Mouse (Mus musculus) embryonic facial prominence, embryonic 11.5 days (tissue): ENCODE data around the gene Tctn1. TPM values are rescaled to one million over a fixed set of nuclear protein-coding genes. Genes with fewer than 3 reads are reported as not detected.
A peak's percentile ranks its signal among the peaks of the same experiment; 100 is the strongest.

Source experiments
- ATAC-seq: fragments of 200-750 bp; cut with Nextera tagmentation; replicated peaks from 2 replicates; pipeline ENCODE4 v1.8.0; 2017; ENCODE audit warnings: low read depth; ENCODE audit not compliant: insufficient number of reproducible peaks, low FRiP score, low TSS enrichment
- DNase-seq: peaks from one replicate; pipeline ENCODE4 v3.0.0-alpha.2; 2015; ENCODE audit warnings: low spot score
- H3K27ac ChIP-seq: fragments of 300-500 bp; sonication (generic); replicated peaks from 2 replicates; pipeline ENCODE4 v1.5.1; 2014; ENCODE audit warnings: mild to moderate bottlenecking, low read depth, low read length, control low read depth
- H3K27me3 ChIP-seq: fragments of 300-500 bp; sonication (generic); 2 replicates; pipeline ENCODE4 v1.6.1; 2014; ENCODE audit warnings: mild to moderate bottlenecking, low read length, moderate library complexity, mixed read lengths; ENCODE audit not compliant: control insufficient read depth, insufficient read depth
- H3K36me3 ChIP-seq: fragments of 300-500 bp; sonication (generic); replicated peaks from 2 replicates; pipeline ENCODE4 v1.6.1; 2014; ENCODE audit warnings: low read depth, mild to moderate bottlenecking, low read length, moderate library complexity, mixed read lengths; ENCODE audit not compliant: control insufficient read depth, insufficient read depth
- H3K4me1 ChIP-seq: fragments of 300-500 bp; sonication (generic); 2 replicates; pipeline ENCODE4 v1.6.1; 2014; ENCODE audit warnings: low read length, mixed read lengths; ENCODE audit not compliant: control insufficient read depth, insufficient read depth
- H3K4me2 ChIP-seq: fragments of 300-500 bp; sonication (generic); 2 replicates; pipeline ENCODE4 v1.6.1; 2014; ENCODE audit warnings: low read depth, mild to moderate bottlenecking, control low read depth, low read length, moderate library complexity
- H3K4me3 ChIP-seq: fragments of 300-500 bp; sonication (generic); 2 replicates; pipeline ENCODE4 v1.5.1; 2014; ENCODE audit warnings: low read depth, low read length, control low read depth
- H3K9ac ChIP-seq: fragments of 300-500 bp; sonication (generic); replicated peaks from 2 replicates; pipeline ENCODE4 v1.6.1; 2014; ENCODE audit warnings: mild to moderate bottlenecking, control low read depth, low read length
- H3K9me3 ChIP-seq: fragments of 300-500 bp; sonication (generic); replicated peaks from 2 replicates; pipeline ENCODE4 v1.6.1; 2016; ENCODE audit warnings: mild to moderate bottlenecking, low read length, inconsistent platforms, mixed read lengths; ENCODE audit not compliant: control insufficient read depth
- WGBS: fragments of 180-500 bp; shearing (Covaris S2); extraction: QIAGEN DNeasy Blood & Tissue Kit; methylation state at CpG from one replicate; pipeline ENCODE4 v1.1.7; 2014; 5-methylcytosine and 5-hydroxymethylcytosine counted together
- polyA plus RNA-seq: library from polyadenylated mRNA; unstranded; fragments of >200 nt; fragmentation: Nextera tagmentation; extraction: Ambion mirVana; gene quantifications from 2 replicates; pipeline ENCODE4 v1.2.1, GENCODE M21; 2014

The Tctn1 gene
- polyA plus RNA-seq, 1 experiment from 2014 or later, result 3.5 TPM

GRCm38 (mm10) chr5:122303937-122304336 lies 39.7 kb upstream of the Tctn1 start:
- Histone ChIP-seq H3K4me3 (no peak overlapping the region), H3K27ac (no peak overlapping the region), H3K4me1 (no peaks in the 10 kb centered on the region), H3K9ac (no peak overlapping the region), H3K36me3 (no peaks in the 10 kb centered on the region), H3K27me3 (no peaks in the 10 kb centered on the region), H3K9me3 (no peaks in the 10 kb centered on the region), H3K4me2 (no peak overlapping the region)
- 91% methylated on average over 7 of the region's 7 CpGs for WGBS
- DNase-seq (no peak), ATAC-seq (no peak)

DNA sequence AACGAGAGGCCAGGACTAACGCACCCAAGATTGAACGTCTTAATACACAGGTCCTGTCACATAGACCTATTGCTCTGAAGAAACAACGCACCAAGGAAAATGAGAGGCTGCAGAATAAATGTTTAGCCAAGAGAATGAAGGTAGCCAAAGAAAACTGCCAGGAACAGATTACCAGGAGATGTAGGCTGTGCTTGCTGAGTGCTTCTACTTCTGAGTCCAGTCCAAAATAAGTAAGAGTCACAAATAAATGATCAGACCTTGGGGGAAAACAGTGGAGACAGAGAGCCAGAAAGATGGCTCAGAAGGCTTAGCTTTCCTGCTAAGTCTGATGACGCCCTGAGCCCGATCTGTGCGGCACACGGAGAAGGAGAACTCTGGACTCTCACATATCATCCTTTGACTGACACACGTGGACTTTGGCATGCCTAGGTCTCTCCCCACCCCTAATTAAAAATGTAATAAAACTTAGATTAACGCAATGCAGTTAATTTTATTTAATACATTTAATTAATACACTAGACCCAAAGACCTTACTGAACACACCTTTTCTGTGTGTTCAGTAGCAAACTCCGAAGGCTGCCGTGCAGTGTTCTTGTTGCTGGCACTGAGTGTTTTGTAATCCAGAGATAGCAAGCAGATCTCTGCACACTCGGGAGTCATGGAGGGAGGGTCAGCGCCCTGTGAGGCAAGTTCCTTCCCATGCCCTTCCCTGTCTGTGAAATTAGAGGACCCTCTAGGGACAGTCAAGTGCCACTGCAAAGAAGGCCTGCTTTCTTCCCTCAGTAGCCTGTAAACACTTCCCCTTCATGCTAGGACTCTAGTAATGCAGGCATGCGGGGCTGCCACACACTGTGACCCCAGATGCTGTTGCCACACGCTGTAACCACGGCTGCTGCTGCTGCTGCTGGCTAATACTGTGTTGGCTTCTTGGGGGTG lies 38.8 kb upstream of the Tctn1 start:
- DNase-seq, result peak; percentile 33
- no peaks in the 10 kb centered on the region for H3K4me1 ChIP-seq
- 65% methylated on average over 17 of the region's 17 CpGs for WGBS
- no peak overlapping the region for H3K27ac ChIP-seq
- H3K9me3 ChIP-seq, result no peaks in the 10 kb centered on the region
- H3K36me3 ChIP-seq, result no peaks in the 10 kb centered on the region
- H3K4me3 ChIP-seq, result no peak overlapping the region
- H3K9ac ChIP-seq, result no peak overlapping the region
- no peak overlapping the region for H3K4me2 ChIP-seq
- no peak for ATAC-seq
- H3K27me3 ChIP-seq, result no peaks in the 10 kb centered on the region

- no peak for ATAC-seq
- Histone ChIP-seq H3K4me2 (no peak overlapping the region), H3K27me3 (no peaks in the 10 kb centered on the region), H3K9ac (no peak overlapping the region), H3K9me3 (no peaks in the 10 kb centered on the region), H3K36me3 (no peaks in the 10 kb centered on the region), H3K27ac (no peak overlapping the region), H3K4me1 (no peaks in the 10 kb centered on the region), H3K4me3 (no peak overlapping the region)
- DNase-seq, result no peak
- 85% methylated on average over 6 of the region's 6 CpGs for WGBS
Observed at GRCm38 (mm10) chr5:122300071-122300518, 35.8 kb upstream of the Tctn1 start.

DNA sequence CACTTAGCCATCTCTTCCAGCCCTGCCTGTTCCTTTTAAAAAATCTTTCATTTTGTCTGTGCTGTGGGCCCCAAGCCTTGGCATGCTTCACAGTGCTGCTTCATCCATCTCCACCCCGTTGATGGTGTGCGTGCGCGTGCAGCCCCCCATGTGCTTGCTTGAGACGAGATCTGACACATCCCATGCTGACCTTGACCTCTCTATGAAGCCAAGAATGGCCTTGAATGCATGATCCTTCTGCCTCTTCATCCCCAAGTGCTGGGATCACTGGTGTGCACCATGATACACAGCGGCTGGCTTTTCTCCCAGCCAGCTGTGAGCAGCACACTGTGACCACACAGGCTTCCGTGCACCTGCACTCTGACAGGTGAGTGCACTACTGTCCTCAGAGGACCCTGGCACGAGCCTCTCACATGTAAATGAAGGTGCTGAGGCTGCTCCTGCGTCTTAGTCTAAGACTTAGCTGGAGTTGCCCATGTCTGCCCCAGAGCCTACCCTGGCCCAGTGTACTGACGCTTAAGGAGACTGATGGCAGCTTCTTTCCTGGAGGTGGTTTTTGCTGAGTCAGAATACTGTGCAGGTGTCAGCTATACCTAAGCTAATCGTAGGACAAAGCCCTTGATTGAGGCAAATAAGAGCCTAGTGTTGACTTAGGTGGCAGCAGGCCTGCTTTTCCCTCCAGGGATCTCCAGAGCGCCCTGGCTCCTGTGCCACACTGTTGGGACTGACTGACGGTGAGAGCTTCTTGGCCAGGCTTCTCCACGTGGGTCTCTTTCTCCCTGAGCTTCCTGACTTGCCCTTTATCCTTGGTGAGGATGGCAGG lies 31.1 kb upstream of the Tctn1 start:
- no peak for ATAC-seq
- 77% methylated on average over 14 of the region's 14 CpGs for WGBS

DNA sequence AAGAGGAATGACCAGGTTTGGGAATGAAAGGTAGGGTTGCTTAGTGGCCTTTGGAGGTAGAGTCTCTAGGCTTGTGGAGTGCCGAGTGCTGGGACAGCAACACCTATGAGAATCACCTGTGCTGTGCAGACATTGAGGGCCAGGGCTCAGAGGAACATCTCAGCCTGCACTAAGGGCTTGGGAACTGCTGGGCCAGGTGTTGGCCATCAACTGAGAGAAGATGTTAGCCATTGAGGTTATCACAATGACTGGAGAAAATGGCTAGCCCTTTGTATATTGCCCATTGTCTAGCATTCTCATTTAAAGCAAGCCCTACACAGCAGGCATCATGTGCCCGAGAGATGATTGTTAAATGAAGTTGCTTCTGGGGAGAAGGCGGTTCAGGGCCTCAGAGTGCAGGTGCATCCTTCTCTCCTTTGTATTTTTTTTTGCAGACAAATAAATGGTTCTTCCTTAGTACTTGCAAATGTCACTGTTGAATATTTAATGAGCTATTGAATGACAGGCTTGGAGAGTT lies 30.0 kb upstream of the Tctn1 start:
- 73% methylated on average over 3 of the region's 3 CpGs for WGBS
- DNase-seq (no peak), ATAC-seq (no peak)
- no peaks in the 10 kb centered on the region for H3K36me3 ChIP-seq
- H3K4me3 ChIP-seq, result no peak overlapping the region
- H3K9ac ChIP-seq, result no peak overlapping the region
- H3K4me2 ChIP-seq, result no peak overlapping the region
- H3K9me3 ChIP-seq, result no peaks in the 10 kb centered on the region
- H3K27me3 ChIP-seq, result no peaks in the 10 kb centered on the region
- H3K4me1 ChIP-seq, result no peaks in the 10 kb centered on the region
- H3K27ac ChIP-seq, result no peak overlapping the region

More for the DNA sequence above, 31.1 kb upstream of the Tctn1 start:
- H3K27me3 ChIP-seq, result no peaks in the 10 kb centered on the region
- H3K4me1 ChIP-seq, result no peaks in the 10 kb centered on the region
- no peak overlapping the region for H3K4me3 ChIP-seq
- no peak for DNase-seq
- H3K9ac ChIP-seq, result no peak overlapping the region
- no peak overlapping the region for H3K4me2 ChIP-seq
- no peak overlapping the region for H3K27ac ChIP-seq
- no peaks in the 10 kb centered on the region for H3K9me3 ChIP-seq
- H3K36me3 ChIP-seq, result no peaks in the 10 kb centered on the region

GRCm38 (mm10) chr5:122293131-122293530 lies 28.9 kb upstream of the Tctn1 start:
- H3K4me1 ChIP-seq, result no peaks in the 10 kb centered on the region
- H3K9ac ChIP-seq, result no peak overlapping the region
- no peak overlapping the region for H3K4me2 ChIP-seq
- DNase-seq, result no peak
- 80% methylated on average over 6 of the region's 6 CpGs for WGBS
- no peaks in the 10 kb centered on the region for H3K36me3 ChIP-seq
- no peak overlapping the region for H3K4me3 ChIP-seq
- no peaks in the 10 kb centered on the region for H3K27me3 ChIP-seq
- no peak for ATAC-seq
- H3K27ac ChIP-seq, result no peak overlapping the region
- H3K9me3 ChIP-seq, result no peaks in the 10 kb centered on the region

GRCm38 (mm10) chr5:122291553-122292339 lies 27.5 kb upstream of the Tctn1 start:
- H3K27ac ChIP-seq, result no peak overlapping the region
- no peak overlapping the region for H3K9ac ChIP-seq
- no peaks in the 10 kb centered on the region for H3K36me3 ChIP-seq
- WGBS, result 71% methylated on average over 17 of the region's 17 CpGs
- H3K4me2 ChIP-seq, result no peak overlapping the region
- DNase-seq, result no peak
- H3K4me1 ChIP-seq, result no peaks in the 10 kb centered on the region
- no peak overlapping the region for H3K4me3 ChIP-seq
- no peaks in the 10 kb centered on the region for H3K27me3 ChIP-seq
- H3K9me3 ChIP-seq, result no peaks in the 10 kb centered on the region
- ATAC-seq, result no peak
